Mouse (Mus musculus): ENCODE measurements around the gene Gm11639. TPM values are rescaled to one million over a fixed set of nuclear protein-coding genes. Genes with fewer than 3 reads are reported as not detected.

The Gm11639 gene
- polyA plus RNA-seq, 1 experiment, result not detected

DNA sequence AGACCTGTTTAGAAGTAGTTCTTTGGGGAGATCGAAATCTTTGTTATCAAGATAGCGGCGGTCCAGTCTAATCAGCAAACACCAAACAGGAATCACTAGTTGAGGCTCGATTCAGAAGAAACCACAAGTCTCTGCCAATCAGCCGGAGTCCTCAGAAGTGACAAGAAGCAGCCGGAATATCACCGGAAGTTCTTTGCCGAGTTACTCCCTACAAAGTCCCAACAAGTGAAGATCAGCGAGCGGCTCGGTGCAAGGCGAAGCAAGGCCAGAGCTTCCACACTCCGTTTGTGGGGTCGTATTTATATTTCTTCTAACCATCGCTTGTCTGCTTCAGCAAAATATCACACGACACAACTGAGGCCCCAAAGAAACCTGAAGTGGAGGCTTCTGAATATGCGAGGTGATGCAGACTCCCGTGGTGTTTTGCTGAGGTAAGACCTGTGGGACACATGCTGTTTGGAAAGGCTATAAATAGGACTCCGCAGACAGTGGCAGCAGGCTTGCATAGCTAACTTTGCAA lies 471.3 kb downstream of the Gm11639 start:
- 86% methylated on average over 19 of the region's 19 CpGs for WGBS
- TF ChIP-seq POLR2A (IDR thresholded peaks at IDR 0.05; ENCODE audit: low read depth, low read length) (no peak), CTCF (IDR thresholded peaks at IDR 0.05; ENCODE audit: extremely low read depth, insufficient read length, insufficient replicate concordance, low read depth, low read length) (no peak)
- no peaks in the 10 kb centered on the region for H3K36me3 ChIP-seq (ENCODE audit: control insufficient read depth, insufficient read depth, low read length)
- H3K4me1 ChIP-seq (ENCODE audit: control insufficient read depth, insufficient read depth, insufficient read length, low read length), result no peaks in the 10 kb centered on the region
- no peak overlapping the region for H3K4me3 ChIP-seq (ENCODE audit: low read depth, low read length)
- H3K27ac ChIP-seq (ENCODE audit: insufficient read depth, low read depth, low read length), result no peak overlapping the region
- no peaks in the 10 kb centered on the region for H3K27me3 ChIP-seq (ENCODE audit: control insufficient read depth, insufficient read depth, low read length)

DNA sequence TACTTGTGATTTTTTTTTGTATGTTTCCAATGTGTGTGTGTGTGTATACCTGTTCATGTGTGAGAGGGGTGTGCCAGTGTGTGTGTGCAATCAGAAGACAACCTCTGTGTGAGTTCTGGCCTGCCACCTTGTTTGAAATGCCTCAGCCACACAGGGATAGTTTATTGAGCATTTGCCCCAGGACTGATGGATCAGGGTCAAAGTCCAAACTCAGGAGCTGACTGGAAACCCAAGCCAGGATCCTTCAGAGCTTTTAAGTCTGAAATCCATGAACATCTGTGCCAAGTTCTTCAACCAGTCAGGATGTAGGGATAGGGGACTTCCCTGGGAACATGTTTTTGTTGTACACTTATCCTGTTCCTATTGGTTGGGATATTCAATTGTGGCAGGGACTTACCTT lies 472.5 kb downstream of the Gm11639 start:
- TF ChIP-seq CTCF (IDR thresholded peaks at IDR 0.05; ENCODE audit: extremely low read depth, insufficient read length, insufficient replicate concordance, low read depth, low read length), result no peak
- no peak for TF ChIP-seq POLR2A (IDR thresholded peaks at IDR 0.05; ENCODE audit: low read depth, low read length)
- Histone ChIP-seq H3K36me3 (ENCODE audit: control insufficient read depth, insufficient read depth, low read length) (no peaks in the 10 kb centered on the region), H3K27ac (ENCODE audit: insufficient read depth, low read depth, low read length) (no peak overlapping the region), H3K4me3 (ENCODE audit: low read depth, low read length) (no peak overlapping the region), H3K4me1 (ENCODE audit: control insufficient read depth, insufficient read depth, insufficient read length, low read length) (no peaks in the 10 kb centered on the region), H3K27me3 (ENCODE audit: control insufficient read depth, insufficient read depth, low read length) (no peaks in the 10 kb centered on the region)

DNA sequence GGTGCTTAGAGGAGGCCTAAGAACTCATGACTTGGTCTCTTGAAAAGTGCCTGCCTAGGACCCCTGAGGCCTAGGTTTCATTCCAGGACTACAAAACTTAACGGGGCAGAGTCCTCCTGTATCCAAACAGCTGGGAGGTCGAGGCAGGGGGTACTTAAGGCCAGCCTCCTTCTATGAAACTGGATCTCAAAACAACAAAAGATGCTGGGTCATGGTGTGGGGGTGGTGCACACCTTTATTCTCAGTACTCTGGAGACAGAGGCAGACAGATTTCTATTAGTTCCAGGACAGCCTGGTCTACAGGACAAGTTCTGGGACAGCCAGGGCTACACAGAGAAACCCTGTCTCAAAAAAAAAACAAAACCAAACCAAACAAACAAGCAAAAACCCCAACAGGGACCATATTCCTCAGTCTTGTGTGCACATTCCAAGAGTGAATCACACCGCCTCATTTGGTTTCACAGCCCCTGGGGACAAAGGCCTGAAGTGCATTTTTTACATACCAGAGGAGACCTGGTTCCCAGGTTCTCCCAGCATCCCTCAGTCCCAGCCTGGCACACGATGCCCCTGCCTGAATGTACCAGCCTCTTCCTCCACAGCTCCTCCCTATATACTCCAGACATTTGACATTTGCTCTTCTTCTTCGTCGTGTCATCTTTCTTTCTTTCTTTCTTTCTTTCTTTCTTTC lies 474.3 kb downstream of the Gm11639 start:
- WGBS, result 62% methylated on average over 6 of the region's 6 CpGs
- Histone ChIP-seq H3K27ac (ENCODE audit: insufficient read depth, low read depth, low read length) (no peak overlapping the region), H3K36me3 (ENCODE audit: control insufficient read depth, insufficient read depth, low read length) (no peaks in the 10 kb centered on the region), H3K4me3 (ENCODE audit: low read depth, low read length) (no peak overlapping the region), H3K27me3 (ENCODE audit: control insufficient read depth, insufficient read depth, low read length) (no peaks in the 10 kb centered on the region), H3K4me1 (ENCODE audit: control insufficient read depth, insufficient read depth, insufficient read length, low read length) (no peaks in the 10 kb centered on the region)
- TF ChIP-seq POLR2A (IDR thresholded peaks at IDR 0.05; ENCODE audit: low read depth, low read length) (no peak), CTCF (IDR thresholded peaks at IDR 0.05; ENCODE audit: extremely low read depth, insufficient read length, insufficient replicate concordance, low read depth, low read length) (no peak)

DNA sequence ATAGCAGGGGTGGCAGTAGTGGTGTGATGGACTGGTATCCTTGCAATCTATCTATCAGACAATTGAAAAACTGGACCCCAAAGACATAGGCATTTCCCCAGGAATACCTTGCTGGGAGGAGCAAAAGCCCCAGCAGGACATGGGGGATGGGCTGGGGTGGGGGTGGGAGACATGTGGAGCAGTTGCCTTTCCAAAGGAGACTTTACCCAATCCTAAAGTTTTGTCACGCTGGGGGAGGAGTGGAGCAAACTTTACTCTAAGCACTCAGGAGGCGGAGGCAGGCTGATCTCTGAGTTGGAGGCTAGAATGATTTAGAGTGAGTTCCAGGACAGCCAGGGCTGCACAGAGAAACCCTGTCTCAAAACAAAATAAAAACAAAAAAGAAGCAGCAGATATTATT lies 475.9 kb downstream of the Gm11639 start:
- 84% methylated on average over 2 of the region's 2 CpGs for WGBS
- Histone ChIP-seq H3K36me3 (ENCODE audit: control insufficient read depth, insufficient read depth, low read length) (no peaks in the 10 kb centered on the region), H3K4me3 (ENCODE audit: low read depth, low read length) (no peak overlapping the region), H3K27ac (ENCODE audit: insufficient read depth, low read depth, low read length) (no peak overlapping the region), H3K27me3 (ENCODE audit: control insufficient read depth, insufficient read depth, low read length) (no peaks in the 10 kb centered on the region), H3K4me1 (ENCODE audit: control insufficient read depth, insufficient read depth, insufficient read length, low read length) (no peaks in the 10 kb centered on the region)
- TF ChIP-seq POLR2A (IDR thresholded peaks at IDR 0.05; ENCODE audit: low read depth, low read length), result no peak

DNA sequence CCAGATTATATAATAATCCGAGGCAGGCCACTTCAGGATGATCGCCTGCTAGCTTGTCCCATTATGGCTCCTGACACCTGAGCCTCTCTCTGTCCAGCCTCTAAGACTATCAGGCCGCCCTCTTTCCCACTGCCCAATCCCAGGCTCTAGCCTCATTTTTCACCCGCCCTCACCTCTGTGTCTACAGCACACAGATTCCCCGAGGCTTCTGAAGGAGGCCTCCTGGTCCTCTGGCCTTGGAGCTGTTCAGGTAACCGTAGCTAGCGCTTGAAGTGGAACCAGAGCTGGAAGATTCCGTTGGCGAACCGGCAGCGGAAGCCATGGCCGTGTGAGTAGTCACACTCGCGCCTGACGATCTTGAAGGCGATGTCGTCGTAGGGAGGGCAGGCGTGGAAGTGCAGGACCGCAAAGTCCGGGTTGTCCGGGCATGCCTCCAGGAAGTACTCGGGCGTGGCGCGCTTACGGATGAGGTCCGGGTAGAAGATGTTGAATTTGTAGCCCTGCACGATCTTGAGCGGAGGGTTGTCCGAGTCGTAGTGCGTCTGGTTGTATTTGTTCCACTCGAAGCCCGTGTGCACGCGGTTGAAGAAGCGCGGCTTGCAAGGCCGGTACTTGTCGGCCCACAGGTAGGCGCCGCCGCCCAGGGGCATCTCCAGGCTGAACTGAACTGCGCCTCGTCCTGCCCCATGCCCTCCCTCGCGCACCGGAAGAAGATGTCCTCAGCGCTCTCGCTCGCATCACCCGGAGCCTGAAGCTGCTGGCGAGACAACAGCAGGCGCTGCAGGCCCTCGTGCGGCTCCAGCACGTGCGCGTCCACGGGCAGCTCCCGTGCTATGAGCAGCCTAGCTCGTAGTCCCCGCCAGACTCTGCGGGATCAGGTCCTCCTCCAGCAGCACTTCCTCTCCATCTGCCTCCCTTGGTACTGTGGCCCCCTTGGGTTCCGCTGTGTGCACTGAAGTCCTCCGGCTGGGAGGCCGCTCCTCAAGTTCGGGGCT lies 479.3 kb downstream of the Gm11639 start:
- Histone ChIP-seq H3K36me3 (ENCODE audit: control insufficient read depth, insufficient read depth, low read length) (no peaks in the 10 kb centered on the region), H3K27me3 (ENCODE audit: control insufficient read depth, insufficient read depth, low read length) (no peaks in the 10 kb centered on the region), H3K27ac (ENCODE audit: insufficient read depth, low read depth, low read length) (no peak overlapping the region), H3K4me3 (ENCODE audit: low read depth, low read length) (no peak overlapping the region), H3K4me1 (ENCODE audit: control insufficient read depth, insufficient read depth, insufficient read length, low read length) (no peaks in the 10 kb centered on the region)
- WGBS, result 84% methylated on average over 69 of the region's 69 CpGs
- TF ChIP-seq CTCF (IDR thresholded peaks at IDR 0.05; ENCODE audit: extremely low read depth, insufficient read length, insufficient replicate concordance, low read depth, low read length), result no peak
- no peak for TF ChIP-seq POLR2A (IDR thresholded peaks at IDR 0.05; ENCODE audit: low read depth, low read length)

DNA sequence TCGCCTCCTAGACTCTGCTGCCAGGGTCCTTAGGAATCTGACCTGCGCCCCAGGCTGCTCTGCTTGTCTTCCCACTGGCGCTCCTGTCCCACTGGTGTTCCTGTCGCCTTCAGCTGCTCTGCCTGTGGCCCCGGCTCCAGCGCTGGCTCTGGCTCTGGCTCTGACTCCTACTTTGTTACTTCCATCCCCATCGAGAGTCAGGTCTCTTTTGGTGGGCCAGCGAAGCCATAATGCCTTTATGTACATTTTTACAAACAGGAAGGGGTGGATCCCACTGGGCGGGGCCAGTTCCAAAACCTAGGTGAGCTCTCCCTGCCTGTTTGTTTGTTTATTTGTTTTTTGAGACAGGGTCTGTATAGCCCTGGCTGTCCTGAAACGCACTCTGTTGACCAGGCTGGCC lies 481.3 kb downstream of the Gm11639 start:
- 90% methylated on average over 10 of the region's 10 CpGs for WGBS

More for the DNA sequence above, 481.3 kb downstream of the Gm11639 start:
- Histone ChIP-seq H3K27ac (ENCODE audit: insufficient read depth, low read depth, low read length) (no peak overlapping the region), H3K27me3 (ENCODE audit: control insufficient read depth, insufficient read depth, low read length) (no peaks in the 10 kb centered on the region), H3K4me1 (ENCODE audit: control insufficient read depth, insufficient read depth, insufficient read length, low read length) (no peaks in the 10 kb centered on the region), H3K4me3 (ENCODE audit: low read depth, low read length) (no peak overlapping the region), H3K36me3 (ENCODE audit: control insufficient read depth, insufficient read depth, low read length) (no peaks in the 10 kb centered on the region)
- no peak for TF ChIP-seq CTCF (IDR thresholded peaks at IDR 0.05; ENCODE audit: extremely low read depth, insufficient read length, insufficient replicate concordance, low read depth, low read length)
- no peak for TF ChIP-seq POLR2A (IDR thresholded peaks at IDR 0.05; ENCODE audit: low read depth, low read length)

Other genes with a start within 250 kb of the Gm11639 start
- gene Kansl1, start 216.8 kb upstream of the Gm11639 start, polyA plus RNA-seq (2012; rRNA removed), result 29.3 and 60.1 TPM in 2 replicates
- gene Cdc27, start 135.1 kb upstream of the Gm11639 start, polyA plus RNA-seq (2012; rRNA removed), result 0.74 and 1.2 TPM in 2 replicates
- 2.2 and 3.4 TPM in 2 replicates for gene Myl4, start 135.0 kb upstream of the Gm11639 start, polyA plus RNA-seq (2012; rRNA removed)
- 5.3 and 7.2 TPM in 2 replicates for gene Itgb3, start 77.7 kb upstream of the Gm11639 start, polyA plus RNA-seq (2012; rRNA removed)